Mouse (Mus musculus) gastrocnemius, adult 8-10 months (tissue): Measurements from ENCODE around the gene Chd1. TPM values are rescaled to one million over a fixed set of nuclear protein-coding genes. Genes with fewer than 3 reads are reported as not detected.

ENCODE experiments used
- DNase-seq, 2 experiments: peaks; one replicate each; pipeline ENCODE4 v3.0.0; 2022; ENCODE audit warnings: low spot score in 2 of 2
- total RNA-seq, 4 experiments: library from RNA; stranded (reverse); gene quantifications; 2 replicates each; pipeline ENCODE4 v1.2.4; 2022

Gene Chd1
- total RNA-seq, 4 experiments from 2014 or later = 9.6 to 15.4 (median 12.6) TPM

DNA sequence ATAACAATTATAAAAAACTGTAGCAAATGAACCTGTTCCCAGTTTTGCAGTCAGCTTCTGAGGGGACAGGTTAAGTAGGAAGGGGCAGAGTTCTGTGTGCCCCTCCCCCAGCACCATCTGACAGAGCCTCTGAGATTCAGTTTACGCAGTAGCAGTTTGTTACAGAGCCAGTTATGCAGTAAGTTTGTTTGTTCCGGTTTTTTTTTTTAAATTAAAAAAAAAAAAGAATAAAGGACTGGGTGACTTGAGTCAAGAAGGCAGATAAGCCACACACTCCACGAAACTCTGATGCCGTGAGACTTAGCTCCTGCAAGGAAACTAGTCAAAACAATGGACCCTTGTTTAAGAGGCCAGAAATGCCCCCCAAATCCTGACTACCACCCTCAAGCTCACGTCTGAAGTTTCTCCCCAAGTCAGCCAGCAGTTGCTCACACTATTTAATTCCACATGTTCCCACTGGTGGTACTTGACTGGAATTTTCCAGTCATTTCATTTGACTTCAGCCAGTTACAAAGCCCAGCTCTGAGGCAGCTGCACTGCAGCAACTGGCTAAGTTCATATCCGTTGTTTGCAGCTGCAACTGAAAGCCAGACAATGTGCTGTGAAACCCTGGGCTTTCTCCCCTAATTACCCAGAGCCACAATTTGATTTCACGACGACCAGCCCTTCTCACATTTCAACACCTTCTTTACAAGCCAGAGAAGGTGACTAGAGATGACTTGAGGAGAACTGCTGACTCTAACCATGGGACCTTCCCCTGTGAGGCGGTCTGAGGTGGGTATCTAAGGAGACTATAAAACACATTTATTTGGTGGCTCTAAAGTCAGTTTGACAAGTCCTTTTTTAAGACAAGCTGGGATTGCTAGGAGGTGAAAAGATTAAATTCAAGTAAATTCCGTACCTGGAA is 104.0 kb downstream of the Chd1 start:
- no peak for DNase-seq

DNA sequence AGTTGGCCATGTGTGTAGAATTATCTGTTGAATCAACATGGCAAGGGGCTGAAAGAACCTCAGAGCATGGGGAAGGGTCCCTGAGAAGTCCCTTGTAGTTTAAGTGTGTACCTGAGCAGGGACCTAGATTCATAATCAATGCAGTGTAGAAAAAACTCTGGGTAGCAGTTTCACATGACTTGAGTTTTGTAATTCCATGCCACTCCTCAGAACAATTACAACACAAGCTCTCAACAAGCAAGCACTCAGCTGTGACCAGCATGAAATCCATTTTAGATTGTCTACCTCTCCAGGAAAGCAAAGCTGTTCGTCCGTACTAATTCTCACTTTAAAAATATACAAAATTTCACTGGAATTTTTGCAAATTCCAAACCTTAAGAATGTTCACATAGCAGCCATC is 105.2 kb downstream of the Chd1 start:
- no peak for DNase-seq

DNA sequence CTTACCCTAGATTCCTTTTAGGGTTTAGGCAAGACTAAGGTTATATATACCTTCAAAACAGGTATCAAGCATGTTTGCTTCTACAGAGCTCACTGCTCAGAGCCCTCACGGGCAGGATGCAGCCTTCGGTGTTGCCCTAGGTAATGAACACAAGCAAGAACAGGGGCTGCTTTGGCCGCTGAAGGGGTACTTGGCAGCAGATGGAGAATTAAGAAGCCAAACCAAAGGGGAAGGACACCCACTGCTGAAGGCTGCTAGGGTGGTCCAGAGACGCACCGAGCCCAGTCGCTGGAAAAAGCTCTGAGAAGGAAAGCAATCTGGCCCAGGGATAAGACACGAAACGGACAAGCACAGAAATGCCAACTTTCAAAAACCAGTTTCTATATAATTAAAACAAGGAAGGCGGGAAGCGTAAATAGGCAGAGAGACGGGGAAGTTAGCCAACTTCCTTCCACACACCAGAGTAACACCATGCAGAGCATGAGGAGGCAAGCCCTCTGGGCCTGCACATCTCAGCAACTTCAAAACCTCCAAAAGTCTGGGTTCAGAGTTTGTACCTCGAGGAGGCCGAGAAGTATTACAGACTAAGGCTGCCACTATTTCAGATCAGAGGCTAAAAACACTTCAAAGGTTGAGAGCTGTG is 107.5 kb downstream of the Chd1 start:
- no peak for DNase-seq

DNA sequence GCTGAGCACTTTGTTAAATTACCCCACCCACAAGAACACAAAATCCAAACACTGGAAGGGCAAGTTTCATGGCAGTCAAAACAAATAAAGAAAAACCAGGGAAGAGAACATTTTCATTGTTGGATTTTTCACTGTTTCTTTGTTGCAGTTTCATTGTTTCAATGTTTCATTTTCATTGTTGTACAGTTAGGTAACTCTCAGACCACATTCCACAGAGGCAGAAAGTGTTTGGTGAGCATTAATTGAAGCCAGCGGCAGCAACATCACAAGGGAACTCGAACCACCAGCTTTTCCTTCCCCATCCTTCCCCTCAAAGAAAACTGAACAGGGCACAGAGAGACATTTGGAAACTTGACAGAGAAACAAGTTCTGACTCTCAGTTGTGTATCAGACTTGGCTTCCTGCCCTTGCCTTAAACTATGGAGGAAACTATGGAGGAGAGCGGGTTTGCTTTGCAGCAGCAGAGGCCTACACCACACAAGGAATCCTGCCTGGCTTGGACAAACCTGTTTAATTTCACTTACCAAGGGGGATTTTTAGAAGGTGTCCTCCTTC is 109.0 kb downstream of the Chd1 start:
- DNase-seq = no peak

DNA sequence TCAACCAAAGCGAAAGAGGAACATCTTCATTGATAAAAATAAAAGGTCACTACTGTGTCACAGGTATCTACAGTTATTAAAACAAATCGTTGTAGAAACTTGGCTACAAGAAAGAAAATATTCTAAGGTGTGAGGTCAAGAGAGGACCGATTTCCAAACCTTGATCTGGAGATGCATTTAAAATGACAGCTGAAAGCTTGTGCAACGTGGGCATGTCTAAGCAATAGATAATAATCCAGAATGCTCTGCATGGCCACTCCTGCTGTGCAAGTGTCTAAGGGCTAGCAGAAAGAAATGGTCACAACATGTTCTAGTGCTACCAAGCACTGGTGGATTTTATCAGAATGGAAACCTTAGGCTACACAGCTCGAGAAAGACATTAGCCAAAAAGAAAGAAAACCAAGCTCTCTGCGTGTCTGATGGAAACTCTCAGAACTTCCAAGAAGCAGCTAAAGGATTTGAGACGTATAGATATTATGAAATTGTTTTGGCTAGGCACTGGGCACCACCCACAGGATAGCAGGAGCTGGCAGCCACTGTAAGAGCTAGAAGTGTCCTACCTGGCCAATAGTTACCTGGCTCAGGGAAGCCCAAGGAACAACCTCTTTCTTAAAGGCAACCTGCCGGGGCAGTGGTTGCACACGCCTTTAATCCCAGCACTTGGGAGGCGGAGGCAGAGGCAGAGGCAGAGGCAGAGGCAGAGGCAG is 110.7 kb downstream of the Chd1 start:
- DNase-seq = no peak

DNA sequence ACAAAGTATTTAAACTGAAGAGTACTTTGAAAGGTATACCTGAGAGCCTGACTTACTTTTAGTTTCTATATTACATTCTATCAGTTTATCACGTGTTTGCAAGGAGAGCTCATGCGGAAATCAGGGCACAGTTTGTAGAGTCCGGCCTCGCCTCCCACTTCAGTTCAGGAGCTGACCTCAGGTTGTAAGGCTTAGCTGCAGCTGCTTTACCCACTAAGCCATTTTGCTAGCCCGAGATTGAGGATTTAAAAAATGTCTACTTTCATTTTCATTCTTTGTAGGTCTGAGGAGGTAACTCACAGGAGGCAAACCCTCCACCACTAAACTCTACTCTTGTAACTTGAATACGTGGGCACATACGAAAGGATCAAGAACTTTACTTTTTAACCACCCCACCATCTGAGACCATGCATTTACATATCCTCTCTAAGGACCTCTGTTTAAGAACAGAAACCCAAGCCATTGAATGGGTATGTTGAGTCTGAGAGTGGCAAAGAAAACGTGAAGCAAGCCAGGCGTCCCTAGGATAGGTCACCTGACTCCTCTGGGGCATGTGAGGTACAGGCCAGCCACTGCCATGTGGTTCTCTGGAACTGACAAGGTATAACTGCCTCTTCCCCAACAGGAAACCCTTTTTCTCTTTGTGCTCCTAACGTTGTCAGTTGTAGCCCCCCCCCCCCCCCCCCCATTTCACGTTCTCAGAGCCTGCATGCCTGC is 111.8 kb downstream of the Chd1 start:
- DNase-seq = no peak

DNA sequence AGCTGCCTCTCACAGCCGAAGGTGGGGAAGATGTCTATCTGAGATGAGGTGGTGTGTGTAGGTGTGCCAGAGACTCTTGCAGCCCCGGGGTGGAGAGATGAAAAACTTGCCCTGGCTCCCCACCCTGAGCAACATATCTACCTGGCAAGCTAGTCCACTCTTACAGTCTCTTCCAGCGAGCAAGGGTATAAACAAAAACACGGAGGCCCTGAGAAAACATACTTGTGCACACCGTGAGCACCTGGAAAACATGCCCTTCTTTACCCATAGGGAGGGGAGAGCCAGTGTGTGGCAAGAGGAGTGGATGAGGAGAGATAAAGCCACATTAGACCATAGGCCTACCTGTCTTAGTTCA is 112.3 kb downstream of the Chd1 start:
- DNase-seq = no peak

DNA sequence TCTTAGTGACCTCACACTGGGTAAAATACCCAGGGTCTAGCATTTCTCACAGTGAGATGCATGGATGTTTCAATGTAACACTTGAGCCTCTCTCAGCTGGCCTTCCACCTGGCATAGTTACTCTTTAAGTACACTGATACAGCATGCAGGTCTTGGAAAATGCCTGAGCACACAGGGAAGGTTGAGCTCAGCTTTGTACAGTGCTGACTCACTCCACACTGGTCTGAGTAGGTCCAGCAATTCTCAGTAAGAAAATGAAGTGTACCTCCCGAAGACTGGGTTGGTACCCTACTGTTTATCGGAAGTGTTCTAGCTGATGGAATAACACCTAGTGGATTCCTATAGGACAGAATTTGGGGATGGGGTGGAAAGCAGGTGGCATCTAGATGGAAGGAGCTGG is 112.9 kb downstream of the Chd1 start:
- no peak for DNase-seq

DNA sequence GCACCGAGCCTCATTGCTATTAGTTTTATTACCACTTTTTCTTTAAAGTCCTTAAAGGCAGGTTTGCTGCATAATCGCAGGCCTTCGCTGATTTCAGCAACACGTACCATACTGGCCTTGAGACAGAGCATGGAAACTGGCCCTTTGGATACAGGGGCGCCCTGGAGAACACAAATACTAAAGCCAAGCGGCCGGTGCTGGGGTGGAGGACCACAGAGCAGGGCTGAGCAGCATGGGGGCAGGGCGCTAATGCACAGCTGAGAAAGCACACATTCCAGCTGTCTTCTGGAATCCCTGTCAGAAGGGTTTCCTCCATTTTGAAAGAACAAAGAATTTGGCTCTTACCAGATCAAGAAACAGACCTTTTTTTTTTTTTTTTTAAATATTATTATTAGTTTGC is 113.6 kb downstream of the Chd1 start:
- no peak for DNase-seq

DNA sequence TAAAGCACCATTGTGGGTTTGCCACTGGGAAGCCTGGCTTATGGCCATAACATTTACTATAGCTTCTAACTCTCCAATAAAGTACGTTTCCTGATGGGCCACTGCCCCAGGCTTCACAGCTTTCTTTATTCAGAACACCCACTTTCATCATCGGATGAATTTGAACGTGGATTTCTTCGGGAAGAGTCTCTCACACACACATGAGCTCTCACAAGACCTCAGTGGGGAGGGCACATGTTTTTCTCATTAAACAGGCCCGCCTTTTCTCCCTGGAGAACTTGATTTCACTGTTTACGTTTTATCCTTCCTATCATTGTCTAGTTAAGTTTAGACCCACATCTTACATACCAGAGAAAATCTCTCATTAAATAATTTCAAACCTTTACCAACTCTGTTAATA is 115.4 kb downstream of the Chd1 start:
- DNase-seq = no peak

DNA sequence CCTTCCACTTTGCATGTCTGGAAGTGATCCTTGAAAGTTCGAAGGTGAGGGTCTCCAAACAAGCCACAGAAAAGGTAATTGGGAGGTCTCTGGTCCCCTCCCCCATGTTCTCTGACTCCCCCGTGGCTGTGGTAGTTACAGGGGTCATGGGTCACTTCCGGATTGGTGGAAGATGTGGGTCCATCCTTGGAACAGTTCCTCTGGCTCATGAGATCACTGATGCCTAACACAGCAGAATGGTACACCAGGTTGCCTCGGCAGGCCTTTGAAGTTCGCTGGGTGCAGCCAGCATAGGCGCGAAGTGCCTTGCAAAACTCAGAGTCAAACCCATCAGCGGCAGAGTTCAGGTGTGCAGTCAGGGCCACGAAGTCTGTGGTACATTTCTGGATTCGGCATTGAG is 116.0 kb downstream of the Chd1 start:
- no peak for DNase-seq

DNA sequence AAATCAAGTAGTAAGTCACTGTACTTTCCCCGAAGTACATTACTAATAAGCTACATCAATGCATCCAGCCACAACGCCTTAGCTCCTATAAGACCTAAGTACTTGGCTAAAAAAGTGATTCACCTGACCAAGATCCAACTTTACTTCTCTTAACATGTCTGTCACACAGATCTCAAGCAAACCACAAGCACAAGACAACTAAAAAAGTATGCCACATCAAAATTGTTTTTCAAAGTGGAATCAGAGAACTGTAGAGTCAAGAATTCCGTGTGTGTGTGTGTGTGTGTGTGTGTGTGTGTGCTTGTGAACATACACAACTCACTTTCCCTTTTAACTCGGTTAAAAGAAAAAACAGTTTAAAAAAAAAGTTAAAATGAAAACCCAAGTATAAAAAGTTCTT is 116.9 kb downstream of the Chd1 start:
- DNase-seq = no peak

Other genes with a start within 250 kb of the Chd1 start
- gene Psmb1, start 205.2 kb upstream of the Chd1 start, total RNA-seq = 100 to 1,000 TPM; 105 to 114 (median 112) TPM
- gene Tbp, start 205.1 kb upstream of the Chd1 start, total RNA-seq = 1 to 10 TPM; 5.9 to 9.4 (median 7.7) TPM
- 10 to 100 TPM; 14.4 to 27.1 (median 18.0) TPM for gene Pdcd2, start 177.7 kb upstream of the Chd1 start, total RNA-seq
- 1 to 10 TPM; 2.9 to 3.5 (median 3.0) TPM for gene Prdm9, start 140.6 kb upstream of the Chd1 start, total RNA-seq
- 10 to 100 TPM; 36.9 to 46.0 (median 41.8) TPM for gene Rgmb, start 126.1 kb downstream of the Chd1 start, total RNA-seq